Mouse (Mus musculus): Measurements from ENCODE around the gene Tnfrsf19. TPM values are rescaled to one million over a fixed set of nuclear protein-coding genes. Genes with fewer than 3 reads are reported as not detected.

Gene Tnfrsf19
- polyA plus RNA-seq, 1 experiment from 2014 or later = 15.1 TPM

DNA sequence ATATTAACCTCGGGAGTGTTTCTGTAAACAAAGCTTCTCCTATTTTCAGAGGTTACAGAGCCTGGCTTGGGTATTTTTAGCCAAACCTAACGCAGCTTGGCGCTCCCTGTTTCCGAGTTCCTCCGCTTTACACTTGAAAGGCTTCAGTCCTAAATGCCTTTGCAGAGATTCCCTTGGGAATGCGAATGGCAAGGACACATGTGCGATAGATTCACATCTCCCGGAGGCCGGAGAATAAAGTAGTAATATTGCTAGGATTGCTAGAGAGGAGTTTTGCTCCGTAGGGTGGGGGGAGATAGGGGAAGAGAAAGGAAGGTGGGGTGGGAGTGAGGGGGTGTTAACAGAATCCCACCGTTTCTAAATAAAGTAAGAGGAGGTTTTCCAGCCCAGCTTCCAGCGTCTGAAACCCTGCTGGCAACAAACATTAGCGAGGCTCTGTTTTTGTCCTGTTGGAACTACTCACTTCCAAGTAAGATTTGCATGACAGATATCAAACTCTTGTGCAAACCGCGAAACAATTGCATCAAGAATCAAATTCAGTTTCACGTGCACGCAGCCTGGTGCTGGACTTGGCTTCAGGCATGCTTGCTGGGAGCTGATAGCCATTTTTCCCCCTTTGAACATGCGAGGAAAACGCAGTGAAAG, 722 bp downstream of the Tnfrsf19 start:
- 3% methylated on average over 19 of the region's 19 CpGs for WGBS
- H3K4me2 ChIP-seq (replicated peaks) = peak overlapping the region; percentile 90
- H3K36me3 ChIP-seq = no peaks in the 10 kb centered on the region
- peaks cover 12% of the 10 kb centered on the region for H3K4me1 ChIP-seq (replicated peaks)
- H3K9me3 ChIP-seq = no peaks in the 10 kb centered on the region
- peak overlapping the region; percentile 48 for H3K4me3 ChIP-seq (replicated peaks)
- H3K27me3 ChIP-seq (replicated peaks) = no peaks in the 10 kb centered on the region
- H3K27ac ChIP-seq = peak overlapping the region; percentile 32; the same call in 1 of the 2 replicates
- no peak for ATAC-seq
- peak overlapping the region; percentile 51 for H3K9ac ChIP-seq

- Histone ChIP-seq H3K4me3 (replicated peaks) (no peak overlapping the region), H3K27ac (no peak overlapping the region), H3K4me1 (replicated peaks) (peaks cover 12% of the 10 kb centered on the region), H3K27me3 (replicated peaks) (no peaks in the 10 kb centered on the region), H3K9ac (no peak overlapping the region), H3K36me3 (no peaks in the 10 kb centered on the region), H3K4me2 (replicated peaks) (peak overlapping the region; percentile 90; the same call in 1 of the 2 replicates), H3K9me3 (no peaks in the 10 kb centered on the region)
- no peak for ATAC-seq
- WGBS = 33% methylated on average over 2 of the region's 2 CpGs
Measured at GRCm38 (mm10) chr14:61044316-61044715, 2.0 kb downstream of the Tnfrsf19 start.

DNA sequence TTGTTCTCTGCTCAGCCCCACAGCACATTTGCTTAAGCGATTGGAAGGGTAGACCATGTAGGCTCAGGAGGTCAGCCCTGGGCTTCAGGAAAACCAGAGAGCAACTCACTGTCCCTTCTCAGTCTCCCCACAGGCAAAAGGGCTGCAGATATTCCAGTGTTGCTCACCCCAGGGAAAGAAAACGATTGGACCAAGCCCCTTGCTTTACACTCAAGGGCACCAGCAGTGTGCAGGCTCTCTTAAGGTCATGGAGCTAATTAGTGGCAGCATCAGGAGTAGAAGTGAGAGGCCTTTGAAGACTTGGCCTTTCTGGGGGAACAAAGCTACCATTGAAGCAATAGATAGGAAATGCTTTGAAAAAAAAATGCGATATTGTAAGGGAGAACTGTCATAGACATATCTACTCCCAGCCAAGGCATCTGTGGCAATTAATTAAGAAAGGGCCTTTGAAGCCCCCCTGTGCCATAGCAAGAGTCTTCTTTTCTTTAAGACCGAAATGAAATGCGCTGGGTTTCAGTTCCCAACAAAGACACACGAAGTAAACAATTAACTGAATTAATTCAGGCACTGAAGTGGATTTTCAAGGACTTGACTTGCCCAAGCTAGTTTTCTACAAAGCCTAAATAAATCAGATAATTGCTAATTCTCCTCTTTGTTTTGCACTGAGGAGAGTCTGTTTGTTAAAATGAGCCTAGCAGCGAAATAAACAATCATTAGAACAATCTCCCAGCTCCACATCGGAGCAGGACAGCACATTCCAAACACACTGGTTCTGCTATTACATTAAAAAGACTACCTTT, 2.6 kb downstream of the Tnfrsf19 start:
- Histone ChIP-seq H3K27ac (no peak overlapping the region), H3K9ac (no peak overlapping the region), H3K36me3 (no peaks in the 10 kb centered on the region), H3K4me2 (replicated peaks) (peak overlapping the region; percentile 90; the same call in 1 of the 2 replicates), H3K9me3 (no peaks in the 10 kb centered on the region), H3K4me3 (replicated peaks) (no peak overlapping the region), H3K27me3 (replicated peaks) (no peaks in the 10 kb centered on the region), H3K4me1 (replicated peaks) (peaks cover 12% of the 10 kb centered on the region)
- 32% methylated on average over 8 of the region's 8 CpGs for WGBS
- no peak for ATAC-seq

DNA sequence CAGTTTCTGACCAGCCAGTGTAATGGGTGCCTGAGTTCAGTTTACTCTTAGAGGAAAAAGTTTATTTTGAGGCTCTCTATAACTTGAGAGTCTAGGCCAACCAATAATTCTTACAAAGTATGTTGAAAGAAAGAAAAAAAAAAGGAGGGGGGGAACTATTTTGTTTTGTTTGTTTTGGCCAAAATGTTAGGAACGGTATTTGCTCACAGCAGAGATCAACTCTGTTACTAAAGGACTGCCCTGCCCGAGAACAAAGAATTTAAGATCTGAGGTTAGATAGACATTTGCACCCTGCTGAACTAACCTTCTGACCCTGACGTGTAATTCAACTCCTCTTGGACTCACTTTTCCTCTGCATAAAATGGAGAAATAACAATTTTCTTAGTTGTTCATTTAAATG, 4.0 kb downstream of the Tnfrsf19 start:
- no peak for ATAC-seq
- Histone ChIP-seq H3K4me2 (replicated peaks) (no peak overlapping the region), H3K27ac (no peak overlapping the region), H3K4me3 (replicated peaks) (no peak overlapping the region), H3K36me3 (no peaks in the 10 kb centered on the region), H3K27me3 (replicated peaks) (no peaks in the 10 kb centered on the region), H3K9ac (no peak overlapping the region), H3K4me1 (replicated peaks) (peaks cover 21% of the 10 kb centered on the region), H3K9me3 (no peaks in the 10 kb centered on the region)
- 69% methylated on average over 3 of the region's 3 CpGs for WGBS

DNA sequence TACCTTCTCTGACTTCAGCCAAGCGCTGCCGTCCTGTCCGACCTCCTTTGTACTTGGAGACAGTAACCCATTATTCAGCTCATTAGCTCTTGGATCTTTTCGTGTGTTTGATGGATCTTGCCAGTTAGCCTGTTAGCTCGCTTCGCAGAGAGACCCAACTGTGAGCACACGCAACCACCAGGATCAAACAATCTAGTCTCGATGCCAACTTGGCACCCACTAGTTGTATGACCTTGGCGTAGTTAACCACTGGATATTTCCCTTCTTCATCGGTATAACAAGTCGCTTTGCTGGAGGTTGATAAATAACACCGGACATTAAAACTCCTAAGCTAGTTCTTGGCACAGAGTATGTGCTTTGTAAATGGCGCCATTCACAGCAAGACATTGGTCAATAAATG, 6.1 kb downstream of the Tnfrsf19 start:
- Histone ChIP-seq H3K9me3 (no peaks in the 10 kb centered on the region), H3K4me3 (replicated peaks) (no peak overlapping the region), H3K9ac (no peak overlapping the region), H3K36me3 (no peaks in the 10 kb centered on the region), H3K27ac (no peak overlapping the region), H3K4me1 (replicated peaks) (peaks cover 15% of the 10 kb centered on the region), H3K4me2 (replicated peaks) (no peak overlapping the region), H3K27me3 (replicated peaks) (no peaks in the 10 kb centered on the region)
- ATAC-seq = no peak
- 91% methylated on average over 13 of the region's 13 CpGs for WGBS

- peaks cover 18% of the 10 kb centered on the region for H3K4me1 ChIP-seq (replicated peaks)
- 46% methylated on average over 8 of the region's 8 CpGs for WGBS
- no peak overlapping the region for H3K9ac ChIP-seq
Measured at GRCm38 (mm10) chr14:61038082-61038472, 8.2 kb downstream of the Tnfrsf19 start.

DNA sequence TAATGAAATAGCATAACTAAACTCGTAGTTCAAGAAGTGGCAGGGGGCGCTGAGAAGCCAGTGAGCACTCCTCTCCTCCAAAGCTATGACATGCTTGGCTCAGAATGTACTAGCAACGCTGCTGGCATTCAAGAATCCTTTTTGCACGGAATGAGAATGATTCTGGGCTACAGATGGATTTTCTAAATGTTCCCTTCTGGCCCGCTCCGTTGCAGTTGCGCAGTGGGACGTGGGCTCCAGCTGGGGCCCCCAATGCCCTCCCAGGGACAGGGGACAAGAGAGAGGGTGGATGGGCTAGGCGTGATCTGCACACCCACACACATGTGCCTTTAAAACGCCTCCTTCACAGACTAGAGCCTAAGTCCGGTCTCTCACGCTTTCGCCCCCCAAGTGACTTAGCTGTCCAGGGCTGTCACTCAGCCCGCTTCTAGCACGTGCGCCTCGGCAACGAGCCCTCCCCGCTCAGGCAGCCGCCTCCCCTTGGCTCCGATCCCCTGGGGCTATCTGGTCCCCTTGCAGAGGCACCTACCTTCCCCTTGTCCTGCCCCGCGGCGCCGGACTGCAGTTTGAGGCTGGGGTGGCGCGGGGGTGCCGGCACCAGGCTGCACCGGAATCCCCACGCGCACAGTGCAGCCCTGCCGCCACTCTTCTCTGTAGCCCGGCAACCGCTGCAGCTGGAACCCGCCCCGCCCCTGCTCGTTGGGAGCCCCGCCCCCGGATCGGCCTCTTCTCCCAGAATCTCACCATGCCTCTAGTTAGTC, 8.8 kb downstream of the Tnfrsf19 start:
- no peaks in the 10 kb centered on the region for H3K27me3 ChIP-seq (replicated peaks)
- H3K4me3 ChIP-seq (replicated peaks) = peak overlapping the region; percentile 60
- peak overlapping the region; percentile 48 for H3K9ac ChIP-seq
- H3K27ac ChIP-seq = no peak overlapping the region
- no peaks in the 10 kb centered on the region for H3K9me3 ChIP-seq
- H3K4me1 ChIP-seq (replicated peaks) = peaks cover 18% of the 10 kb centered on the region
- ATAC-seq = peak; percentile 95
- WGBS = under 1% methylated on average over 40 of the region's 40 CpGs
- no peaks in the 10 kb centered on the region for H3K36me3 ChIP-seq
- H3K4me2 ChIP-seq (replicated peaks) = peak overlapping the region; percentile 99

More at GRCm38 (mm10) chr14:61038082-61038472, 8.2 kb downstream of the Tnfrsf19 start:
- ATAC-seq = peak; percentile 44; the same call in 1 of the 2 replicates
- H3K4me2 ChIP-seq (replicated peaks) = peak overlapping the region; percentile 99
- H3K9me3 ChIP-seq = no peaks in the 10 kb centered on the region
- H3K4me3 ChIP-seq (replicated peaks) = peak overlapping the region; percentile 60
- H3K27ac ChIP-seq = no peak overlapping the region
- H3K27me3 ChIP-seq (replicated peaks) = no peaks in the 10 kb centered on the region
- H3K36me3 ChIP-seq = no peaks in the 10 kb centered on the region

DNA sequence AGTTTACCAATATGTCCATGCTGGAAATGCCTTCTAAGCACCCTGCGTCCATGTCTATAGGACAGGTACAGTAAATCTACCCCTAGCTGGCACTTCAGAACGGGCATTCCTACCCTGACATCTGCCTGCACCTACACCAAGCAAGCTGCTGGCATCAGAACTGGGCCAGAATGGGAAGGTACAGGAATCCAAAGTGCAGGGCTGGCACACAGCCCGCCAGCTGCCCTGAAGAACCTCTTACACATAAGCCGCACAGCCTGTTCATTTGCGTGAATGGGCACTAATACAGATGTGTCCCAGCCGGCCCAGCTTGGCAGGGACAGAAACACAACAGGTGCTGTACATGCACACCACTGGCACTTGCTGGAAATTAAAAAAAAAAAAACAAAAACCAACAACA, 15.9 kb downstream of the Tnfrsf19 start:
- Histone ChIP-seq H3K9ac (no peak overlapping the region), H3K27me3 (replicated peaks) (no peaks in the 10 kb centered on the region), H3K36me3 (no peaks in the 10 kb centered on the region), H3K4me3 (replicated peaks) (no peak overlapping the region), H3K27ac (no peak overlapping the region), H3K9me3 (no peaks in the 10 kb centered on the region), H3K4me2 (replicated peaks) (no peak overlapping the region), H3K4me1 (replicated peaks) (peaks cover 5% of the 10 kb centered on the region; the same call in 1 of the 2 replicates)
- WGBS = 92% methylated on average over 6 of the region's 6 CpGs
- no peak for ATAC-seq

GRCm38 (mm10) chr14:61024006-61024405, 22.3 kb downstream of the Tnfrsf19 start:
- Histone ChIP-seq H3K9me3 (no peaks in the 10 kb centered on the region), H3K27ac (no peak overlapping the region), H3K36me3 (no peaks in the 10 kb centered on the region), H3K4me3 (replicated peaks) (no peak overlapping the region), H3K27me3 (replicated peaks) (no peaks in the 10 kb centered on the region), H3K4me1 (replicated peaks) (no peaks in the 10 kb centered on the region), H3K9ac (no peak overlapping the region), H3K4me2 (replicated peaks) (no peak overlapping the region)
- ATAC-seq = no peak
- WGBS = 88% methylated on average over 7 of the region's 7 CpGs

GRCm38 (mm10) chr14:61022383-61022782, 23.9 kb downstream of the Tnfrsf19 start:
- ATAC-seq = no peak
- Histone ChIP-seq H3K36me3 (no peaks in the 10 kb centered on the region), H3K4me3 (replicated peaks) (no peak overlapping the region), H3K27ac (no peak overlapping the region), H3K9me3 (no peaks in the 10 kb centered on the region), H3K9ac (no peak overlapping the region), H3K4me1 (replicated peaks) (no peaks in the 10 kb centered on the region), H3K4me2 (replicated peaks) (no peak overlapping the region), H3K27me3 (replicated peaks) (no peaks in the 10 kb centered on the region)
- WGBS = 65% methylated on average over 1 of the region's 1 CpGs

- Histone ChIP-seq H3K4me2 (replicated peaks) (no peak overlapping the region), H3K4me3 (replicated peaks) (no peak overlapping the region), H3K27ac (no peak overlapping the region), H3K27me3 (replicated peaks) (no peaks in the 10 kb centered on the region), H3K4me1 (replicated peaks) (no peaks in the 10 kb centered on the region), H3K36me3 (no peaks in the 10 kb centered on the region), H3K9ac (no peak overlapping the region), H3K9me3 (no peaks in the 10 kb centered on the region)
- WGBS = 75% methylated on average over 2 of the region's 2 CpGs
- no peak for ATAC-seq
Measured at GRCm38 (mm10) chr14:61020968-61021367, 25.3 kb downstream of the Tnfrsf19 start.

GRCm38 (mm10) chr14:61019880-61020279, 26.4 kb downstream of the Tnfrsf19 start:
- Histone ChIP-seq H3K27me3 (replicated peaks) (no peaks in the 10 kb centered on the region), H3K4me3 (replicated peaks) (no peak overlapping the region), H3K4me2 (replicated peaks) (no peak overlapping the region), H3K27ac (no peak overlapping the region), H3K36me3 (no peaks in the 10 kb centered on the region), H3K9me3 (no peaks in the 10 kb centered on the region), H3K4me1 (replicated peaks) (no peaks in the 10 kb centered on the region), H3K9ac (no peak overlapping the region)
- ATAC-seq = no peak
- WGBS = 92% methylated on average over 1 of the region's 1 CpGs
